Mouse (Mus musculus) embryonic facial prominence, embryonic 12.5 days (tissue): ENCODE data around the gene Gcc2. TPM values are rescaled to one million over a fixed set of nuclear protein-coding genes. Genes with fewer than 3 reads are reported as not detected.
"Not testable (repeated sequence)": the region's sequence is repeated elsewhere in the genome, so short reads cannot be mapped to it uniquely, and the experiment has no call there.

ENCODE experiments used
- ATAC-seq: fragments of 200-750 bp; cut with Nextera tagmentation; 2 replicates; pipeline ENCODE4 v1.8.0; 2017; ENCODE audit not compliant: insufficient number of reproducible peaks, insufficient read depth, low FRiP score, low TSS enrichment
- H3K27ac ChIP-seq: fragments of 300-500 bp; sonication (generic); 2 replicates; pipeline ENCODE4 v1.5.1; 2016; ENCODE audit warnings: mild to moderate bottlenecking
- H3K27me3 ChIP-seq: fragments of 300-500 bp; sonication (generic); 2 replicates; pipeline ENCODE4 v1.6.1; 2016; ENCODE audit warnings: mild to moderate bottlenecking, moderate library complexity
- H3K36me3 ChIP-seq: fragments of 300-500 bp; sonication (generic); 2 replicates; pipeline ENCODE4 v1.6.1; 2016; ENCODE audit warnings: mild to moderate bottlenecking
- H3K4me1 ChIP-seq: fragments of 300-500 bp; sonication (generic); 2 replicates; pipeline ENCODE4 v1.6.1; 2016
- H3K4me2 ChIP-seq: fragments of 300-500 bp; sonication (generic); replicated peaks from 2 replicates; pipeline ENCODE4 v1.6.1; 2016; ENCODE audit warnings: mild to moderate bottlenecking, moderate library complexity
- H3K4me3 ChIP-seq: fragments of 300-500 bp; sonication (generic); 2 replicates; pipeline ENCODE4 v1.5.1; 2016; ENCODE audit warnings: mild to moderate bottlenecking
- H3K9ac ChIP-seq: fragments of 300-500 bp; sonication (generic); 2 replicates; pipeline ENCODE4 v1.6.1; 2016; ENCODE audit warnings: mild to moderate bottlenecking, moderate library complexity
- H3K9me3 ChIP-seq: fragments of 300-500 bp; sonication (generic); 2 replicates; pipeline ENCODE4 v1.6.1; 2016; ENCODE audit warnings: mild to moderate bottlenecking, moderate library complexity
- WGBS: fragments of 180-500 bp; shearing (Covaris S2); methylation state at CpG from one replicate; pipeline ENCODE4 v1.1.7; 2016; 5-methylcytosine and 5-hydroxymethylcytosine counted together
- polyA plus RNA-seq: library from polyadenylated mRNA; unstranded; fragments of >200 nt; fragmentation: Nextera tagmentation; extraction: Ambion mirVana; gene quantifications from 2 replicates; pipeline ENCODE4 v1.2.1, GENCODE M21; 2016

Gcc2 gene
- polyA plus RNA-seq, 1 experiment from 2014 or later: 64.5 TPM

- Histone ChIP-seq H3K9ac (no peak overlapping the region), H3K27me3 (no peaks in the 10 kb centered on the region), H3K36me3 (no peaks in the 10 kb centered on the region), H3K27ac (no peak overlapping the region), H3K4me2 (no peak overlapping the region), H3K9me3 (peaks cover 8% of the 10 kb centered on the region), H3K4me1 (no peaks in the 10 kb centered on the region), H3K4me3 (no peak overlapping the region)
- 86% methylated on average over 6 of the region's 6 CpGs for WGBS
- no peak for ATAC-seq
Observed at GRCm38 (mm10) chr10:58220726-58221125, 34.6 kb upstream of the Gcc2 start.

DNA sequence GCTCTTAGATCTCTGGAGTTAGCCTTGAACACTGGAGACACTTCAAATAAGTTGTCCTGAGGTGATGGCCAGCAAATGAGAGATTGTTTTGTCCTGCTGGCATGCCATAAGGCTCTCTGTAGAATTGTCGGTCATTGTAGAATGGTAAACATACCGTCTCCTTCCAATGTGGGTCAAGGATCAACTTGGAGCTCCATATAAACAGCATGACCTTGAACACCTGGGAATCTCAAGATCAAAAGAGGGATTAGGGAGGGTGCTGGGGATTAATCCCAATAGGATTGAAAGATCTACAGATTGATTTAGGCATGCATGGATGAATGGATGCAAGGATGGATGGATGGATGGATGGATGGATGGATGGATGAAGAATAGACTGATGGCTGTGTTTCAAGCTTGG, 33.7 kb upstream of the Gcc2 start:
- H3K4me2 ChIP-seq, H3K36me3 ChIP-seq, H3K9ac ChIP-seq, ATAC-seq, H3K4me3 ChIP-seq, H3K4me1 ChIP-seq, H3K27ac ChIP-seq, H3K27me3 ChIP-seq: not testable (repeated sequence)
- WGBS: 88% methylated on average over 2 of the region's 2 CpGs
- H3K9me3 ChIP-seq: peaks cover 12% of the 10 kb centered on the region

DNA sequence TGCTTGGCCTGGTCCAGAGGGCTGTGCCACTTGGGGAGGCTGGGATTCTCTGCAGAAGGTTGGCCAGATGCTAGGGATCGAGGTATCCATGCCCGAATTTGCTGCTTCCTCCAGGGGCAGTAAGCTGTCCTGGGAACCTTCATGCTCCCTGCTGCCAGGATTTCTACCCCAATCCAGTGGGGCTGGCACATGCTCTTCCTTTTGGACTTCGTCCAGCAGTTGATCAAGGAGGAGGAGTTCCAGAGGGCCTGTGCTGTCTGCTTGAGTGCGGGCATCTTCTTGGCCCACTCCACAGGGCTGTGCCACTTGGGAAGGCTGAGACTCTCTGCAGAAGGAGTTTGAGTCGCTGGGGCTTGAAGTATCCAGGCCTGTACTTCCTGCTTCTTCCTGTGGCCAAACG, 32.1 kb upstream of the Gcc2 start:
- not testable (repeated sequence) for H3K9ac ChIP-seq, H3K36me3 ChIP-seq, H3K4me1 ChIP-seq, H3K27ac ChIP-seq, H3K4me3 ChIP-seq, H3K27me3 ChIP-seq, ATAC-seq, H3K9me3 ChIP-seq, H3K4me2 ChIP-seq
- 88% methylated on average over 4 of the region's 6 CpGs for WGBS

- H3K9ac ChIP-seq, H3K4me1 ChIP-seq, H3K4me2 ChIP-seq, H3K27me3 ChIP-seq, H3K4me3 ChIP-seq, H3K27ac ChIP-seq, H3K9me3 ChIP-seq, H3K36me3 ChIP-seq, ATAC-seq: not testable (repeated sequence)
- WGBS: 85% methylated on average over 31 of the region's 31 CpGs
Observed at GRCm38 (mm10) chr10:58223972-58224805, 31.1 kb upstream of the Gcc2 start.

DNA sequence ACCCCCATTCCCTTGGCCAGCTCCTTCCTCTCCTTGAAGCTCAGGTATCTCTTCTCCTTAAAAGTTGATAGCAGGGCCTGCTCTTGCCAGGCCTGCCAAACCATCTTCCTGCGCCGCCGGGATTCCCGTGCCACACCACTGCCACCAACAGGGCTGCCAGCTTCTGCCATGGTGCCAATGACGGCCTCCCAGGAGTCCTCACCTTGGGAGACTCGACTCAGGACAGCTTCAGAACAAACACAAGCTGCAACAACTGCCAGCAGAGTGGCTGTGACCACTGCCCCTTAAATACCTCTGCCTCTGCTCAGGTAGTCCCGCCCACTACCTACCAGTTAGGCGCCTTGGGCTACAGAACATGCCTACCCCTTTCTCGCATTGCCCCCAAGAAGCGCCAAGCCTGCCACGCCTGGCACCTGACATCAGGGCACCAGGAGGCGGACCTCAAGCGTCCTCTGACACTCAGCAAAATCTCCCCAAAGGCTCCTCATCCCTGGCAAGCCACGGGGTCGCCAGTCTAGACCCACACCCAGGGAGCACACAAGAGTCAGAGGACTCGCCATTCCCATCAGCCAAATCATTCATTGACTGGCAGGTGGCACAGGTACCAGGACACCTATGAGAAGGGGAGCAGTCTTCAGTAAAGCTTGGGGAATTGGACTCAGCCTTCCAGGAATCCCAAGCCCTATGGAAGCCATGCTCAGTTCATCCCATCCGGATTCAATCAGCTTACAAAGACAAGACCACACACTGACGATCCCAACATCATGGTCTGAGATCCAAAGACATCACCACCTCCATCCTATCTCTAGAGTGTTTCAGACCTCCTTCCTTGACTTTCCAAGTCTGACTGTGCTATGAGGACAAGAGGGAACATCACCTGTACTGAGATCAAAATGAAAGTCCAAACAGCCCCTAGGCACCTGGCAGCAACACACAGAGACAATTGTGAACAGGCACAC, 30.2 kb upstream of the Gcc2 start, which contains the start of gene AW822073:
TSS of gene AW822073 (minus strand) at position 104 of the 959 bp plus-strand sequence.
- H3K4me3 ChIP-seq, ATAC-seq, H3K27ac ChIP-seq, H3K9me3 ChIP-seq, H3K4me2 ChIP-seq, H3K4me1 ChIP-seq, H3K36me3 ChIP-seq, H3K9ac ChIP-seq, H3K27me3 ChIP-seq: not testable (repeated sequence)
- WGBS: 82% methylated on average over 18 of the region's 18 CpGs

DNA sequence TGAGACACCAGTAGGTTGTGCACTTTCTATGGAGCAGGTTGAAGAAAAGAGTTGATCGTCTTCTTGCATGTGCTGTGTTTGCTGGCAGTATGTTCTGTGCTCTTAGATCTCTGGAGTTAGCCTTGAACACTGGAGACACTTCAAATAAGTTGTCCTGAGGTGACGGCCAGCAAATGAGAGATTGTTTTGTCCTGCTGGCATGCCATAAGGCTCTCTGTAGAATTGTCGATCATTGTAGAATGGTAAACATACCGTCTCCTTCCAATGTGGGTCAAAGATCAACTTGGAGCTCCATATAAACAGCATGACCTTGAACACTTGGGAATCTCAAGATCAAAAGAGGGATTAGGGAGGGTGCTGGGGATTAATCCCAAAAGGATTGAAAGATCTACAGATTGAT, 28.9 kb upstream of the Gcc2 start:
- not testable (repeated sequence) for ATAC-seq, H3K9me3 ChIP-seq, H3K36me3 ChIP-seq, H3K9ac ChIP-seq, H3K27ac ChIP-seq, H3K4me2 ChIP-seq, H3K27me3 ChIP-seq, H3K4me3 ChIP-seq, H3K4me1 ChIP-seq
- WGBS: 74% methylated on average over 4 of the region's 4 CpGs

- ATAC-seq, H3K4me2 ChIP-seq, H3K36me3 ChIP-seq, H3K27me3 ChIP-seq, H3K27ac ChIP-seq, H3K4me1 ChIP-seq, H3K4me3 ChIP-seq, H3K9ac ChIP-seq: not testable (repeated sequence)
- WGBS: 80% methylated on average over 3 of the region's 6 CpGs
- peaks cover 19% of the 10 kb centered on the region for H3K9me3 ChIP-seq
Observed at GRCm38 (mm10) chr10:58227798-58228197, 27.5 kb upstream of the Gcc2 start.

DNA sequence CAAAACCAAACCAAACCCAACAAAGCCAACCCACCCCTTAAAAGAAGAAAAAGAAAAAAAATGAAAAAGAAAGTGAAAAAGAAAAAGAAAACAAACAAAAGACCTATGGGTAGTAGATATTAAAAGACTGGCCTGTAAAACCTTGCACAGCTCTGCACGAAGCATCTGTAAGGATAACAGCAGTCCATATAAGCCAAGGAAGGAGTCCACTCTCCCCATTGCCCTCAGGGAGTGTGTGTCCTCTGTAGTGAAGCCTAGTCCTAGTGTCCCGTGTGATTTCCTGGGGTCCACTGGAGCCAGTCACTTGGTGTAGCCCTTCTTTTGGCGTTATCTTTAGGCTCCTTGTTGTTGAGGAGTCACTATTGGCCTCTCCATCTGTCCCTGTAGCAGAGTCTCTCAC, 25.3 kb upstream of the Gcc2 start:
- H3K27ac ChIP-seq, ATAC-seq, H3K27me3 ChIP-seq, H3K4me1 ChIP-seq, H3K36me3 ChIP-seq, H3K4me3 ChIP-seq, H3K4me2 ChIP-seq, H3K9ac ChIP-seq: not testable (repeated sequence)
- WGBS: 57% methylated on average over 3 of the region's 3 CpGs
- H3K9me3 ChIP-seq: peaks cover 19% of the 10 kb centered on the region

DNA sequence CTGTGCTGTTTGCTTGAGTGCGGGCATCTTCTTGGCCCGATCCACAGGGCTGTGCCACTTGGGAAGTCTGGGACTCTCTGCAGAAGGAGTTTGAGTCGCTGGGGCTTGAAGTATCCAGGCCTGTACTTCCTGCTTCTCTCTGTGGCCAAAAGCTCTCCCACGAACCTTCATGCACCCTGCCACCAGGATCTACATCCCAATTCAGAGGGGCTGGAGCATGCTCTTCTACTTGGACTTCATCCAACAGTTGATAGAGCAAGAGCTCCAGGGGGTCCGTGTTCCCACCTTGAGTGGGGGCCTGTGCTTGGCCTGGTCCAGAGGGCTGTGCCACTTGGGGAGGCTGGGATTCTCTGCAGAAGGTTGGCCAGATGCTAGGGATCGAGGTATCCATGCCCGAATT, 24.2 kb upstream of the Gcc2 start:
- ATAC-seq: peak; percentile 42; the same call in 1 of the 2 replicates
- not testable (repeated sequence) for H3K27me3 ChIP-seq, H3K27ac ChIP-seq, H3K4me2 ChIP-seq, H3K4me3 ChIP-seq, H3K36me3 ChIP-seq, H3K4me1 ChIP-seq, H3K9ac ChIP-seq
- peaks cover 19% of the 10 kb centered on the region for H3K9me3 ChIP-seq
- WGBS: 84% methylated on average over 5 of the region's 7 CpGs

DNA sequence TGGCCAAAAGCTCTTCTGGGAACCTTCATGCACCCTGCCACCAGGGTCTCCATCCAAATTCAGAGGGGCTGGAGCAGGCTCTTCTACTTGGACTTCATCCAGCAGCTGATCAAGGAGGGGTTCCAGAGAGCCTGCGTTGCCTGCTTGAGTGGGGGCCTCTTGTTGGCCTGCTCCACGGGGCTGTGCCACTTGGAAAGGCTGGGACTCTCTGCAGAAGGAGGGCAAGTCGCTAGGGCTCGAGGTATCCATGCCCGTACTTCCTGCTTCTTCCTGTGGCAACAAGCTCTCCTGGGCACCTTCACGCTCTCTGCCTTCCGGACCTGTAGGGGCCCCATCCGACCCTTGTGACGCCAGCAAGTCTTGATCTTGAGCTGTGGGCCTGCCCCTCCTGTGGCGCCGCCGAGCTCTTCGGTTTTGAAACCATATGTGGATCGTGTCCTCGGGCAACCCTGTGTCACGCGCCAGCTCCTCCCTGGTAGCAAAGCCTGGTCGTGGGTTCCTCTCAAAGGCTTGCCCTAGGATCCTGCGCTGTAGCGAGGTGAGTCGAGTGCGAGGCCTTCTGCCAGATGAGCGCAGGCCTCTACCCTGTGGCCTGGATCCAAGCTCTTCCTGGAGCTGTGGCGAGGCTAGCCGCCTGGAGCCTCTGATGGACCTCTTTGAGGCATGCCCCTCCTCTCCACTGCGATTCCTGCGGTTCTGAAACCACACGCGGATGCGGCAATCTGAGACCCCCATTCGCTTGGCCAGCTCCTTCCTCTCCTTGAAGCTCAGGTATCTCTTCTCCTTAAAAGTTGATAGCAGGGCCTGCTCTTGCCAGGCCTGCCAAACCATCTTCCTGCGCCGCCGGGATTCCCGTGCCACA, 23.3 kb upstream of the Gcc2 start:
- not testable (repeated sequence) for H3K36me3 ChIP-seq, H3K27me3 ChIP-seq, H3K4me3 ChIP-seq, H3K4me2 ChIP-seq, H3K27ac ChIP-seq, H3K9ac ChIP-seq, H3K4me1 ChIP-seq
- peaks cover 16% of the 10 kb centered on the region for H3K9me3 ChIP-seq
- 87% methylated on average over 35 of the region's 35 CpGs for WGBS
- peak; percentile 90 for ATAC-seq

GRCm38 (mm10) chr10:58232641-58232969, 22.7 kb upstream of the Gcc2 start, which contains the start of gene Duxf3:
TSS of gene Duxf3 (minus strand) at chr10:58232675.
- H3K9me3 ChIP-seq: peaks cover 17% of the 10 kb centered on the region
- H3K27ac ChIP-seq, H3K27me3 ChIP-seq, H3K36me3 ChIP-seq, H3K4me3 ChIP-seq, H3K4me2 ChIP-seq, H3K4me1 ChIP-seq, H3K9ac ChIP-seq: not testable (repeated sequence)
- ATAC-seq: peak; percentile 59
- 84% methylated on average over 6 of the region's 8 CpGs for WGBS
